Mouse (Mus musculus): ENCODE results near the gene Nup50. TPM values are rescaled to one million over a fixed set of nuclear protein-coding genes. Genes with fewer than 3 reads are reported as not detected.

Gene Nup50
- polyA plus RNA-seq, 1 experiment: 6.8 TPM

GRCm38 (mm10) chr15:84965575-84966360 lies 42.6 kb downstream of the Nup50 start:
- Histone ChIP-seq H3K4me3 (replicated peaks; ENCODE audit: extremely low read depth, low read depth, low read length) (no peak overlapping the region), H3K4me1 (ENCODE audit: control insufficient read depth, insufficient read depth, low read length) (no peaks in the 10 kb centered on the region)
- no peak for TF ChIP-seq POLR2A (IDR thresholded peaks at IDR 0.05; ENCODE audit: borderline replicate concordance, extremely low read depth, low read depth, low read length)
- TF ChIP-seq CTCF (IDR thresholded peaks at IDR 0.05; ENCODE audit: insufficient read depth, low read length): no peak
- WGBS: 56% methylated on average over 7 of the region's 7 CpGs
- DNase-seq: peak; percentile 34

- 71% methylated on average over 4 of the region's 4 CpGs for WGBS
- Histone ChIP-seq H3K4me1 (ENCODE audit: control insufficient read depth, insufficient read depth, low read length) (no peaks in the 10 kb centered on the region), H3K4me3 (replicated peaks; ENCODE audit: extremely low read depth, low read depth, low read length) (no peak overlapping the region)
- no peak for DNase-seq
- TF ChIP-seq POLR2A (IDR thresholded peaks at IDR 0.05; ENCODE audit: borderline replicate concordance, extremely low read depth, low read depth, low read length) (no peak), CTCF (IDR thresholded peaks at IDR 0.05; ENCODE audit: insufficient read depth, low read length) (no peak)
Measured at GRCm38 (mm10) chr15:84968534-84968933, 45.3 kb downstream of the Nup50 start.

- 70% methylated on average over 8 of the region's 8 CpGs for WGBS
- DNase-seq: no peak
Measured at GRCm38 (mm10) chr15:84972860-84973543, 49.8 kb downstream of the Nup50 start.

GRCm38 (mm10) chr15:84973544-84973871 lies 50.3 kb downstream of the Nup50 start:
- 59% methylated on average over 3 of the region's 3 CpGs for WGBS
- no peak for DNase-seq
- Histone ChIP-seq H3K4me1 (ENCODE audit: control insufficient read depth, insufficient read depth, low read length) (no peaks in the 10 kb centered on the region; the same call in 1 of the 2 replicates), H3K4me3 (replicated peaks; ENCODE audit: extremely low read depth, low read depth, low read length) (no peak overlapping the region)
- no peak for TF ChIP-seq CTCF (IDR thresholded peaks at IDR 0.05; ENCODE audit: insufficient read depth, low read length)
- no peak for TF ChIP-seq POLR2A (IDR thresholded peaks at IDR 0.05; ENCODE audit: borderline replicate concordance, extremely low read depth, low read depth, low read length)

More at GRCm38 (mm10) chr15:84972860-84973543, 49.8 kb downstream of the Nup50 start:
- no peak overlapping the region for H3K4me3 ChIP-seq (replicated peaks; ENCODE audit: extremely low read depth, low read depth, low read length)
- H3K4me1 ChIP-seq (ENCODE audit: control insufficient read depth, insufficient read depth, low read length): no peaks in the 10 kb centered on the region; the same call in 1 of the 2 replicates
- TF ChIP-seq CTCF (IDR thresholded peaks at IDR 0.05; ENCODE audit: insufficient read depth, low read length) (no peak), POLR2A (IDR thresholded peaks at IDR 0.05; ENCODE audit: borderline replicate concordance, extremely low read depth, low read depth, low read length) (no peak)

- no peak for DNase-seq
- TF ChIP-seq CTCF (IDR thresholded peaks at IDR 0.05; ENCODE audit: insufficient read depth, low read length) (no peak), POLR2A (IDR thresholded peaks at IDR 0.05; ENCODE audit: borderline replicate concordance, extremely low read depth, low read depth, low read length) (no peak)
- WGBS: 36% methylated on average over 4 of the region's 4 CpGs
- Histone ChIP-seq H3K4me3 (replicated peaks; ENCODE audit: extremely low read depth, low read depth, low read length) (no peak overlapping the region), H3K4me1 (ENCODE audit: control insufficient read depth, insufficient read depth, low read length) (no peaks in the 10 kb centered on the region; the same call in 1 of the 2 replicates)
Measured at GRCm38 (mm10) chr15:84975729-84976128, 52.5 kb downstream of the Nup50 start.

- WGBS: 35% methylated on average over 9 of the region's 9 CpGs
- Histone ChIP-seq H3K4me3 (replicated peaks; ENCODE audit: extremely low read depth, low read depth, low read length) (no peak overlapping the region), H3K4me1 (ENCODE audit: control insufficient read depth, insufficient read depth, low read length) (peaks cover 3% of the 10 kb centered on the region)
- no peak for DNase-seq
- no peak for TF ChIP-seq CTCF (IDR thresholded peaks at IDR 0.05; ENCODE audit: insufficient read depth, low read length)
- no peak for TF ChIP-seq POLR2A (IDR thresholded peaks at IDR 0.05; ENCODE audit: borderline replicate concordance, extremely low read depth, low read depth, low read length)
Measured at GRCm38 (mm10) chr15:84981609-84982313, 58.5 kb downstream of the Nup50 start.

- no peak overlapping the region for H3K4me3 ChIP-seq (replicated peaks; ENCODE audit: extremely low read depth, low read depth, low read length)
- DNase-seq: no peak
- WGBS: 75% methylated on average over 3 of the region's 3 CpGs
- TF ChIP-seq CTCF (IDR thresholded peaks at IDR 0.05; ENCODE audit: insufficient read depth, low read length) (no peak), POLR2A (IDR thresholded peaks at IDR 0.05; ENCODE audit: borderline replicate concordance, extremely low read depth, low read depth, low read length) (no peak)
- peaks cover 3% of the 10 kb centered on the region; the same call in 1 of the 2 replicates for H3K4me1 ChIP-seq (ENCODE audit: control insufficient read depth, insufficient read depth, low read length)
Measured at GRCm38 (mm10) chr15:84982888-84983287, 59.7 kb downstream of the Nup50 start.

GRCm38 (mm10) chr15:84983721-84984120 lies 60.5 kb downstream of the Nup50 start:
- peaks cover 3% of the 10 kb centered on the region; the same call in 1 of the 2 replicates for H3K4me1 ChIP-seq (ENCODE audit: control insufficient read depth, insufficient read depth, low read length)
- H3K4me3 ChIP-seq (replicated peaks; ENCODE audit: extremely low read depth, low read depth, low read length): no peak overlapping the region
- WGBS: 67% methylated on average over 7 of the region's 7 CpGs
- DNase-seq: no peak
- no peak for TF ChIP-seq CTCF (IDR thresholded peaks at IDR 0.05; ENCODE audit: insufficient read depth, low read length)
- no peak for TF ChIP-seq POLR2A (IDR thresholded peaks at IDR 0.05; ENCODE audit: borderline replicate concordance, extremely low read depth, low read depth, low read length)

- WGBS: 90% methylated on average over 12 of the region's 12 CpGs
- Histone ChIP-seq H3K4me1 (ENCODE audit: control insufficient read depth, insufficient read depth, low read length) (peaks cover 3% of the 10 kb centered on the region; the same call in 1 of the 2 replicates), H3K4me3 (replicated peaks; ENCODE audit: extremely low read depth, low read depth, low read length) (no peak overlapping the region)
- TF ChIP-seq POLR2A (IDR thresholded peaks at IDR 0.05; ENCODE audit: borderline replicate concordance, extremely low read depth, low read depth, low read length): no peak
- no peak for TF ChIP-seq CTCF (IDR thresholded peaks at IDR 0.05; ENCODE audit: insufficient read depth, low read length)
- no peak for DNase-seq
Measured at GRCm38 (mm10) chr15:84985516-84986160, 62.4 kb downstream of the Nup50 start.

Data from lung, adult 2 months (tissue).